30 mouse cellular contexts compared by ENCODE assay signal in the genomic region with DNA sequence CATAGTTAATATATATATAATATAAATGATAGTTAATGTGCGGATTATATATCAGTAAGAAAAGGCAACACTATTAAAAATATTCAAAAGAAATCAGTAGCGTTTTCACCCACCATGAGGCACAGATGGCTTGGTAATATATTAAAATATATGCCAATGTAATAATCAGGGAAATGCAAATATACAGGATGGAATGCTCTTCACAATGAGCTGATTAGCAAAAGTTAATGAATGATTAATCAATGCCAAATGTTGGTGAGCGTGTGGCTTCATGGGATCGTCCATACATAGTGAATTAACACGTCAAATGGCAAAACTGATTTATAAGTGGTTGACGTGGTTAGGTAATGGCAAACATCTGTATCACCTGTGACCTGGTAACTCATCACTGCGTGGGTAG. TPM values are rescaled to one million over a fixed set of nuclear protein-coding genes. Genes with fewer than 3 reads are reported as not detected.
"Had no signal": no experiment of that assay in that cellular context is flagged by ENCODE, and none has a peak within 500 bp of the region (broad histone marks: within the 10 kb centered on the region; RNA-seq: fewer than 3 reads in every experiment).

No protein-coding gene starts in this region.

- H3K4me3 ChIP-seq: heart, adult 2 months; heart, embryonic 13.5 days; heart, embryonic 15.5 days; hindbrain, embryonic 13.5 days; hindbrain, embryonic 15.5 days; kidney, embryonic 15.5 days; limb, embryonic 13.5 days; limb, embryonic 15.5 days; liver, embryonic 12.5 days had no signal

- ATAC-seq: hindbrain, postnatal 0 days; intestine, embryonic 16.5 days; liver, embryonic 12.5 days had no signal

- H3K27me3 ChIP-seq: hindbrain, embryonic 13.5 days; hindbrain, embryonic 15.5 days; kidney, embryonic 15.5 days; limb, embryonic 13.5 days; limb, embryonic 15.5 days had no signal

- DNase-seq: gastrocnemius, postnatal 14 days; gastrocnemius, postnatal 36 days; heart, adult 11 months; heart, adult 2 months; heart, postnatal 14 days; heart, postnatal 36 days; kidney, adult 11 months; kidney, adult 2 months; kidney, adult 9 months; kidney, postnatal 14 days; kidney, postnatal 36 days; layer of hippocampus, adult 9-11 months; layer of hippocampus, postnatal 36 days; left cerebral cortex, postnatal 4 days had no signal

- H3K36me3 ChIP-seq: heart, embryonic 13.5 days; heart, embryonic 15.5 days; hindbrain, embryonic 13.5 days; hindbrain, embryonic 15.5 days; kidney, embryonic 15.5 days; limb, embryonic 13.5 days; limb, embryonic 15.5 days; liver, embryonic 12.5 days had no signal

- H3K4me1 ChIP-seq: hindbrain, embryonic 15.5 days; liver, embryonic 12.5 days had no signal

- H3K9ac ChIP-seq: heart, embryonic 13.5 days; heart, embryonic 15.5 days; hindbrain, embryonic 13.5 days; hindbrain, embryonic 15.5 days; kidney, embryonic 15.5 days; limb, embryonic 13.5 days; limb, embryonic 15.5 days; liver, embryonic 12.5 days; liver, embryonic 14.5 days had no signal

- H3K27ac ChIP-seq: heart, adult 2 months; heart, embryonic 13.5 days; heart, embryonic 15.5 days; hindbrain, embryonic 13.5 days; hindbrain, embryonic 15.5 days; hindbrain, postnatal 0 days; kidney, embryonic 15.5 days; kidney, postnatal 0 days; limb, embryonic 13.5 days; limb, embryonic 15.5 days; liver, embryonic 12.5 days; liver, embryonic 14.5 days had no signal

- H3K9me3 ChIP-seq: heart, embryonic 13.5 days; heart, embryonic 15.5 days; hindbrain, embryonic 13.5 days; hindbrain, embryonic 15.5 days; kidney, embryonic 15.5 days; limb, embryonic 13.5 days; limb, embryonic 15.5 days; liver, embryonic 12.5 days had no signal

- H3K4me2 ChIP-seq: heart, embryonic 11.5 days; heart, embryonic 13.5 days; heart, embryonic 15.5 days; hindbrain, embryonic 13.5 days; hindbrain, embryonic 15.5 days; kidney, embryonic 15.5 days; limb, embryonic 13.5 days; limb, embryonic 15.5 days; liver, embryonic 12.5 days had no signal

RNA-seq across cellular contexts. Expression of a gene that starts 9.6 kb away (rescaled TPM):
- polyA plus RNA-seq: heart, embryonic 11.5 days; heart, embryonic 13.5 days; hindbrain, embryonic 11.5 days; hindbrain, embryonic 13.5 days; kidney, embryonic 15.5 days; limb, embryonic 11.5 days; limb, embryonic 13.5 days; liver, embryonic 12.5 days; liver, embryonic 16.5 days had no signal
